Mouse (Mus musculus) megakaryocyte-erythroid progenitor cell, adult 5-6 weeks (primary cell): Measurements from ENCODE around the gene Mageb16. TPM values are rescaled to one million over a fixed set of nuclear protein-coding genes. Genes with fewer than 3 reads are reported as not detected.

Experiments used
- ATAC-seq: replicated peaks from 2 replicates; pipeline ENCODE4 v1.8.0; 2016; ENCODE audit warnings: mild to moderate bottlenecking, inconsistent platforms; ENCODE audit not compliant: severe bottlenecking, poor library complexity, low FRiP score, low TSS enrichment
- total RNA-seq, 2 experiments: library from RNA; stranded (forward) in 1 of 2; stranded (reverse) in 1 of 2; fragments of 200-1000, 215-1000 nt in 1 of 2; fragments of >200 nt in 1 of 2; fragmentation: Nextera tagmentation in 1 of 2; gene quantifications; 2 replicates each; pipeline ENCODE4 v1.2.3; 2014 to 2017

Gene Mageb16
- total RNA-seq (2014; fragmentation: Nextera tagmentation) (2.7 TPM in 1 of 2 replicates, not detected in the other), total RNA-seq (2017) (not detected in 2 replicates)

- ATAC-seq: no peak
Observed at GRCm38 (mm10) chrX:79671411-79671810, at the start of gene Mageb16. Gene Mageb16 (minus strand): TSS chrX:79671435.

- ATAC-seq: no peak
Observed at GRCm38 (mm10) chrX:79651091-79651490, 20.1 kb downstream of the Mageb16 start.

- ATAC-seq: no peak
Observed at GRCm38 (mm10) chrX:79635396-79635795, 35.8 kb downstream of the Mageb16 start.

- no peak for ATAC-seq
Observed at GRCm38 (mm10) chrX:79606462-79606861, 64.8 kb downstream of the Mageb16 start.

Other genes with a start within 250 kb of the Mageb16 start
- gene Gm7173, start 154.2 kb downstream of the Mageb16 start, total RNA-seq (2014; fragmentation: Nextera tagmentation): 1.2 and 6.2 TPM in 2 replicates
- 0.23 and 3.2 TPM in 2 replicates for gene Gm7173, start 154.2 kb downstream of the Mageb16 start, total RNA-seq (2017)